Mouse (Mus musculus) thymus, adult 2 months (tissue): ENCODE results near the gene Cdh22.

Source experiments
- CTCF ChIP-seq: fragments of 200-500 bp; IDR thresholded peaks from 2 replicates; pipeline ENCODE4 v1.5.1; 2012; ENCODE audit warnings: mild to moderate bottlenecking, control low read depth, low read length, moderate library complexity, borderline replicate concordance; ENCODE audit not compliant: control insufficient read depth, poor library complexity, insufficient read depth; ENCODE audit errors: extremely low read depth
- POLR2A ChIP-seq: fragments of 200-500 bp; IDR thresholded peaks from 2 replicates; pipeline ENCODE4 v1.6.1; 2012; ENCODE audit warnings: mild to moderate bottlenecking, low read length, control low read depth, moderate library complexity; ENCODE audit not compliant: control insufficient read depth, poor library complexity, insufficient read depth; ENCODE audit errors: extremely low read depth

DNA sequence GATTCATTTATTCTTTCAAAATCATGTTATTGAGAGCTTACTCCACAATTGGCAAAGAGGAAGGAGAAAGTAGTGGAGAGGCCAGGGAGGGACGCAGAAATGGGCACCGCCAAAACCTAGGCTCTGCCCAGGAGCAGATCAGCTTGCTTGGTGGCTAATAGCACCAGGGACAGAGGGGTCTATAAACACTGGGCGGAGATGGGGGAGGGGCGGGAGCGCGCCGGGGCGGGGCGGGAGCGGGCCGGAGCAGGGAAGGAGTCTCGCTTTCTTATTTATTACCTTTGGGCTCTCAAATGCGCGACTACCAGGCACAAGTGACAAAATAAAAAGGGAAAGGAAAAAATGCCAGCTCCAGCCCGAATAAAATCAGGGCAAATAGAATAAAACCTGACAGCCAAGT lies 23.7 kb downstream of the Cdh22 start:
- TF ChIP-seq POLR2A (no peak), CTCF (no peak)
